Mouse (Mus musculus) midbrain, embryonic 10.5 days (tissue): ENCODE measurements at regions not wholly inside any gene's neighbourhood (a gene's known extent, or its start where the extent isn't known, plus 50 kb on each side); places are given as distances from the start of the nearest gene placed in this dataset.
A peak's percentile ranks its signal among the peaks of the same experiment; 100 is the strongest.

Source experiments
- DNase-seq: peaks from one replicate; pipeline ENCODE4 v3.0.0-alpha.2; 2017; ENCODE audit warnings: low spot score
- H3K27ac ChIP-seq: fragments of 300-500 bp; sonication (generic); replicated peaks from 2 replicates; pipeline ENCODE4 v1.5.1; 2016; ENCODE audit warnings: mild to moderate bottlenecking
- H3K27me3 ChIP-seq: fragments of 300-500 bp; sonication (generic); 2 replicates; pipeline ENCODE4 v1.6.1; 2016; ENCODE audit warnings: low read depth, mild to moderate bottlenecking; ENCODE audit not compliant: poor library complexity, severe bottlenecking
- H3K36me3 ChIP-seq: fragments of 300-500 bp; sonication (generic); 2 replicates; pipeline ENCODE4 v1.6.1; 2016; ENCODE audit warnings: mild to moderate bottlenecking, moderate library complexity
- H3K4me1 ChIP-seq: fragments of 300-500 bp; sonication (generic); 2 replicates; pipeline ENCODE4 v1.6.1; 2016
- H3K4me3 ChIP-seq: fragments of 300-500 bp; sonication (generic); 2 replicates; pipeline ENCODE4 v1.5.1; 2016; ENCODE audit warnings: mild to moderate bottlenecking, moderate library complexity
- H3K9me3 ChIP-seq: fragments of 300-500 bp; sonication (generic); replicated peaks from 2 replicates; pipeline ENCODE4 v1.6.1; 2016; ENCODE audit warnings: mild to moderate bottlenecking
- WGBS: fragments of 180-500 bp; shearing (Covaris S2); methylation state at CpG from one replicate; pipeline ENCODE4 v1.1.7; 2016; 5-methylcytosine and 5-hydroxymethylcytosine counted together

- DNase-seq: peak; percentile 27
- H3K27ac ChIP-seq: no peak overlapping the region
- no peaks in the 10 kb centered on the region for H3K36me3 ChIP-seq
- peaks cover 29% of the 10 kb centered on the region for H3K27me3 ChIP-seq
- 24% methylated on average over 8 of the region's 8 CpGs for WGBS
- H3K4me3 ChIP-seq: no peak overlapping the region
- peaks cover 23% of the 10 kb centered on the region for H3K4me1 ChIP-seq
- H3K9me3 ChIP-seq: no peaks in the 10 kb centered on the region
These were observed 479.8 kb upstream of the Gm5415 start for GRCm38 (mm10) chr1:33026683-33027415.

- Histone ChIP-seq H3K9me3 (no peaks in the 10 kb centered on the region), H3K27me3 (peaks cover 22% of the 10 kb centered on the region), H3K4me1 (peaks cover 23% of the 10 kb centered on the region), H3K27ac (no peak overlapping the region), H3K4me3 (no peak overlapping the region), H3K36me3 (no peaks in the 10 kb centered on the region)
- DNase-seq: no peak
- WGBS: 41% methylated on average over 7 of the region's 7 CpGs
These were observed 478.3 kb upstream of the Gm5415 start for GRCm38 (mm10) chr1:33025379-33025778.

- peaks cover 23% of the 10 kb centered on the region for H3K4me1 ChIP-seq
- no peak overlapping the region for H3K27ac ChIP-seq
- DNase-seq: no peak
- no peak overlapping the region for H3K4me3 ChIP-seq
- no peaks in the 10 kb centered on the region for H3K36me3 ChIP-seq
- H3K27me3 ChIP-seq: peaks cover 8% of the 10 kb centered on the region; the same call in 1 of the 2 replicates
- H3K9me3 ChIP-seq: no peaks in the 10 kb centered on the region
- 86% methylated on average over 4 of the region's 4 CpGs for WGBS
These were observed 475.8 kb upstream of the Gm5415 start for GRCm38 (mm10) chr1:33022852-33023251.

- H3K27me3 ChIP-seq: no peaks in the 10 kb centered on the region
- no peaks in the 10 kb centered on the region for H3K9me3 ChIP-seq
- no peaks in the 10 kb centered on the region for H3K36me3 ChIP-seq
- H3K27ac ChIP-seq: no peak overlapping the region
- H3K4me1 ChIP-seq: no peaks in the 10 kb centered on the region
- no peak overlapping the region for H3K4me3 ChIP-seq
- no peak for DNase-seq
- 90% methylated on average over 3 of the region's 3 CpGs for WGBS
These were observed 456.9 kb upstream of the Gm5415 start for GRCm38 (mm10) chr1:33003992-33004391.

GRCm38 (mm10) chr1:32964957-32965356 lies 417.9 kb upstream of the Gm5415 start:
- no peaks in the 10 kb centered on the region for H3K36me3 ChIP-seq
- no peaks in the 10 kb centered on the region for H3K4me1 ChIP-seq
- no peak overlapping the region for H3K4me3 ChIP-seq
- H3K27me3 ChIP-seq: no peaks in the 10 kb centered on the region
- 60% methylated on average over 3 of the region's 3 CpGs for WGBS
- DNase-seq: no peak
- no peak overlapping the region for H3K27ac ChIP-seq
- no peaks in the 10 kb centered on the region for H3K9me3 ChIP-seq

- Histone ChIP-seq H3K27me3 (no peaks in the 10 kb centered on the region), H3K9me3 (no peaks in the 10 kb centered on the region), H3K4me1 (no peaks in the 10 kb centered on the region), H3K36me3 (no peaks in the 10 kb centered on the region), H3K27ac (no peak overlapping the region), H3K4me3 (no peak overlapping the region)
- 89% methylated on average over 6 of the region's 6 CpGs for WGBS
- DNase-seq: no peak
These were observed 412.2 kb upstream of the Gm5415 start for GRCm38 (mm10) chr1:32959316-32959715.

- DNase-seq: no peak
- no peak overlapping the region for H3K4me3 ChIP-seq
- no peaks in the 10 kb centered on the region for H3K36me3 ChIP-seq
- peak overlapping the region; percentile 38; the same call in 1 of the 2 replicates for H3K27ac ChIP-seq
- H3K27me3 ChIP-seq: no peaks in the 10 kb centered on the region
- WGBS: 83% methylated on average over 4 of the region's 4 CpGs
- H3K4me1 ChIP-seq: peaks cover 7% of the 10 kb centered on the region; the same call in 1 of the 2 replicates
- H3K9me3 ChIP-seq: no peaks in the 10 kb centered on the region
These were observed 399.2 kb upstream of the Gm5415 start for GRCm38 (mm10) chr1:32946254-32946653.

GRCm38 (mm10) chr1:32930381-32930780 lies 383.3 kb upstream of the Gm5415 start:
- 92% methylated on average over 3 of the region's 3 CpGs for WGBS
- H3K36me3 ChIP-seq: no peaks in the 10 kb centered on the region
- DNase-seq: no peak

GRCm38 (mm10) chr1:32902437-32902836 lies 355.3 kb upstream of the Gm5415 start:
- Histone ChIP-seq H3K4me1 (no peaks in the 10 kb centered on the region), H3K4me3 (no peak overlapping the region), H3K36me3 (no peaks in the 10 kb centered on the region), H3K27ac (no peak overlapping the region), H3K27me3 (no peaks in the 10 kb centered on the region), H3K9me3 (no peaks in the 10 kb centered on the region)
- no peak for DNase-seq

More at GRCm38 (mm10) chr1:32930381-32930780, 383.3 kb upstream of the Gm5415 start:
- no peaks in the 10 kb centered on the region for H3K4me1 ChIP-seq
- H3K4me3 ChIP-seq: no peak overlapping the region
- no peaks in the 10 kb centered on the region for H3K9me3 ChIP-seq
- no peaks in the 10 kb centered on the region for H3K27me3 ChIP-seq
- no peak overlapping the region for H3K27ac ChIP-seq

- Histone ChIP-seq H3K4me3 (no peak overlapping the region), H3K36me3 (no peaks in the 10 kb centered on the region), H3K4me1 (no peaks in the 10 kb centered on the region), H3K9me3 (no peaks in the 10 kb centered on the region), H3K27ac (no peak overlapping the region), H3K27me3 (no peaks in the 10 kb centered on the region)
- DNase-seq: no peak
These were observed 340.6 kb upstream of the Gm5415 start for GRCm38 (mm10) chr1:32887728-32888127.

GRCm38 (mm10) chr1:32872920-32873319 lies 325.8 kb upstream of the Gm5415 start:
- DNase-seq: no peak
- Histone ChIP-seq H3K4me1 (no peaks in the 10 kb centered on the region), H3K27ac (no peak overlapping the region), H3K4me3 (no peak overlapping the region), H3K27me3 (no peaks in the 10 kb centered on the region), H3K36me3 (no peaks in the 10 kb centered on the region), H3K9me3 (no peaks in the 10 kb centered on the region)
- WGBS: 86% methylated on average over 8 of the region's 8 CpGs

- H3K4me1 ChIP-seq: no peaks in the 10 kb centered on the region
- no peaks in the 10 kb centered on the region for H3K9me3 ChIP-seq
- H3K27me3 ChIP-seq: no peaks in the 10 kb centered on the region
- WGBS: 95% methylated on average over 1 of the region's 1 CpGs
- H3K36me3 ChIP-seq: no peaks in the 10 kb centered on the region
- DNase-seq: no peak
- H3K27ac ChIP-seq: no peak overlapping the region
- H3K4me3 ChIP-seq: no peak overlapping the region
These were observed 319.0 kb upstream of the Gm5415 start for GRCm38 (mm10) chr1:32866111-32866510.

GRCm38 (mm10) chr1:32858040-32858439 lies 310.9 kb upstream of the Gm5415 start:
- 88% methylated on average over 1 of the region's 1 CpGs for WGBS
- no peaks in the 10 kb centered on the region for H3K4me1 ChIP-seq
- no peak overlapping the region for H3K27ac ChIP-seq

More at GRCm38 (mm10) chr1:32858040-32858439, 310.9 kb upstream of the Gm5415 start:
- no peaks in the 10 kb centered on the region for H3K36me3 ChIP-seq
- H3K9me3 ChIP-seq: no peaks in the 10 kb centered on the region
- no peak for DNase-seq
- no peak overlapping the region for H3K4me3 ChIP-seq
- no peaks in the 10 kb centered on the region for H3K27me3 ChIP-seq
